Mouse (Mus musculus): ENCODE data around the gene Adcy3.
A peak's percentile ranks its signal among the peaks of the same experiment; 100 is the strongest.
"Not testable (repeated sequence)": the region's sequence is repeated elsewhere in the genome, so short reads cannot be mapped to it uniquely, and the experiment has no call there.

Adcy3 gene

DNA sequence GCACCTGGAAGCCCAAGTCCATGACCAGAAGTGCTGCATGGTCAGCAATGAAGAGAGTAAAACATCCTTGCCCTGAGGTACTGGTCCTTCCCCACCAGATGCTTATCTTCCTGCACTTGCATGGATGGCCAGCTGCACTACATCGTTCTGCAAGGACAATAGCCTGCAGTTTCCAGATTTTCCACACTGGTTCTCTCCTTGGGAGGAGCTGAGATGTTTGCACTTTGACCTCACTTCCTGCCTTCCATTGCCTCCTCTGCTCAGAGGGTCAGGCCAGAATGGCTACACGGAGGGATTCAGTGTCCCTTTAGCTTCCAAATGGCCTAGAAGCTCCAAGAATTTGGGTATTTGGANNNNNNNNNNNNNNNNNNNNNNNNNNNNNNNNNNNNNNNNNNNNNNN lies 51.7 kb downstream of the Adcy3 start:
- no peak for DNase-seq (ENCODE audit: low read depth)

DNA sequence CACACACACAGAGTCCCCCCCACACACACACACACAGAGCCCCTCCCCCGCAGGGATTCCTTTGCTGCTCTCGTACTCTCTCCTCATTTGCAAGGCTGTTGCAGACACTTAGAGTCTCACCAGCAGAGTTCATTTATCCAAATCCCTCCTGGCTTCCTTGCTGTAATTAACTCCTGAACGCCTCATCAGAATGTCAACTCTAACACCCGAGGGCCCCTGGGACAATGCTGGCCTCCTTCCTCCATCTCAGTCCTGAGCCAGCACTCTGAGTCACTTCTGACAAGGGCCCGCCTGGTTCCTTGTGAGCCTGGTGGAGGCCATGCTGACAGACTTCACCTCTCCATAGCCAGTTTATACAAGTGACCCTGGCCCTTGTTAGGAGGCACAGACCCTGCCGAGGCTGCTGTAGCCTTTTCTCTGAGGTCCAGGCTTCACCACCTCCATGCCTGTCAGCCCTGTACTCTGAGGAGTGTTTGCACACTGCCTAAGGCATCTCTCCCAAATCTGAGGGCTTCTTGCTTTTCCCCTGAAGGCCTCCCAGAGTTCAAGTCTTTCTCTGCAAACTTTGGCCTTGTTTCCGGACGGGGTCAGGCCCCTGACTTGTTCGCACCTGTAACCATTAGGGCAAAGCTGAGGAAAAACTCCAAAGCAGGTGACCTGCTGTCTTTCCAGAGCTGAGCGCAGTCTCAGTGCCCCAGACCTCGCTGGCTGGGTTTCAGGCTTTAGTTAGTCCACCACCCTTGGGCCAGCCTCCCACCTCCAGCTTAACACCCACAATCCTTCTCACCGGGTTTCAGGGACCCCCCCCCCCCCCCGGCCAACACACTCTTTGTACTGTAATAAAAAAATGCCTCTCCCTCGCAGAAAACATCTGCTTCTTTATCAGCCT lies 55.5 kb downstream of the Adcy3 start:
- no peak for DNase-seq (ENCODE audit: low read depth)

DNA sequence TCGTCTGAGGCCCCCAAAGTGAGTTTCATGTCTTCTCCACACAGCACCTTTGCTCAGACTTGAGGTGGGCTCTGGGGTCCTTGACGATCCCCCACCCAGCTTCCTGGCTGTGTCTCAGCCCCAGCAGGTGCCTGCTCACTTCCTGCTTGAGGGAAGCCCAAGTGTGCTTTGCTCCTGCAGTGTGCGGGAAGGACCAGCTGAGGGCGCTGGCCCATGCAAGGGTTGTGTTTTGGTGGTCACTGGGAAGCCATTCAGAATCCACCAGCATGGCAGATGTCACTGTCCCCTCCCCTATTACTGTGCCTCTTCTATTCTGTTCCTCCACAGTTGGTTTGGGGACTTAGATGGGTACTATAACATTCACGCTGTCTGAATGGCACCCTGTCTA lies 56.2 kb downstream of the Adcy3 start:
- DNase-seq (ENCODE audit: low read depth) = peak; percentile 29

DNA sequence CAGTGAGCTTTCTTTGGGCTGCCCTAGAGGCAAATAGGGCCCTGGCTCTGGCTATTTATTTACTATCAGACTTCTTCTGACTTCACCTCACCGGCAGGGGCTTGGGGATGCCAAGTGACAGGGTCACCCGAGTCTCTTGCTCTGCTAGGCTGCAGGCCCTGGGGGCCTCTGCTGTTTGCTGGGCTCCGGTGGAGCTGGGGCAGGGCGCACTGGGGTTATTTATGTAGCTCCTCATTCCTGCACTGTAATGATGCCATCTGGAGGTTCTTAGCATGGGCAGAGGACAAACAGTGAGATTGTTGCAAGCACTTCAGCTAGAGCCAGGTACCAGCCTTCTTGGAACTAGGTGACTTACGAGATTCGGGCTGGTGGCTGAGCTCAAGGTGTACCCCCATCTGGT lies 59.6 kb downstream of the Adcy3 start:
- no peak for DNase-seq (ENCODE audit: low read depth)

DNA sequence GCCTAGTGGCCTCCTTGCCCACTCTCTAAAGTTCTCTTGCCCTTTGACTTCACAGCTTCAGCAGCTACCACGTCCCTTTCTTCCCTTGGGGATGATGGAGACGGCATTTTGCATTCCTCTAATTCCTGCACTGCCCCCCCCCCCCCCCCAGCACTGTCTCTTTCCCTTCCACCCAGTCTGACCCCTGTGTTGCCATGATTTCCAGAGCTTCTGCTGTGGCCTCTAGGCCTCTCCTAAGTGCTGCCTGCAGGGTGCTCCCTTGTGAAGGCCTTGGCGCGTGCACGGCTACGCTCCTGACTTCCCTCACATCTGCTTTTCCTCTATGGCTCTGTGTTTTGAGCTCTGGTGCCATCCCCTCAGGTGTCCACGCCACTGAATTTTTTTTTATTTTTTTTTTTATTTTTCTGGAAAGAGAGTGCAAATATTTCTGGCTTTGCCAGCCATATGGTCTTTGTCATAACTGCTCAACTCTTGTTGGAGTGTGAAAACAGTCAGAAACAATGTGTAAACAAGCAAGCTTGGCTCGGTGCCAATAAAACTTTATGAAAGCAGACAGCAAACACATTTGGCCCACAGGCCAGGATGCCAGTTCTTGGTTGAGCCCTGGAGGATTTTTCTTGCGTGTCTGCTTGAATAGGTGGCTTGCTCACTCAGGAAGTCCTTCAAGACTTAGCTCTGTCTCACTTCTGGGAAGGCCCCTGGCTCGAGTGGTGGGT lies 60.3 kb downstream of the Adcy3 start:
- no peak for DNase-seq (ENCODE audit: low read depth)

DNA sequence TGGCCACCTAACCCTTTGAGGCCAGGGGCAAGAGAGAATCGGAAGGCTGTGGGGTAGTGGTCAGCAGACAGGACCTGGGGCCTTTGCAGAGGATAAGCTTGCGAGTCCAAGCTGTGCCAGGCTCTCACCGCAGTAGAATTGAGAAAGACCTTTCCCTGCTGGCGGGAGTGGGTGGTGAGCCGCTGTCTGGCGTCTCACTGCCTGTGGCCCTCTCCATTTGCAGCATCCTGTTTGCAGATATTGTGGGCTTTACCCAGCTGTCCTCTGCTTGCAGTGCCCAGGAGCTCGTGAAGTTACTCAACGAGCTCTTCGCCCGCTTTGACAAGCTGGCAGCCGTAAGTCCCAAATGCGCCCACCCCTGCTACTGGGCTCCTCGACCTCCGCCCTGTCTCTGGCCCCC lies 61.7 kb downstream of the Adcy3 start:
- no peak for DNase-seq (ENCODE audit: low read depth)

DNA sequence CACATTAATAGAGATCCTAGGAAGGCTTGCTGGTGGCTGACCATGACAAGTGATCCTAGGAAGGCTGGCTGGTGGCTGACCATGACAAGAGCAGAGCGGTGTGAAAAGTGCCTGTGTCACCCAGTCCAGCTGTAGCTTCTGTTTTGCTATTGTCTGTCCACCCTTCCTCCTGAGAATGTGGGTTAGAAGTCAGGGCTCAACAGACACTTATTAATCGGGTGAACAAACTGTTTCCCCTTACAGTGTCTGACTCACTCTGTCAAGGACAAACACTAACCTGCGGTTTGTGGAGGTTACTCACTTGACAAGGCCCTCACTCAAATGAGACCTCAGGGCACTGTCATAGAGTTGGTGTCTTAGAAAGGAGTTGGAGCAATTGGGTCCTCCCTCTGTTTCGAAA lies 65.8 kb downstream of the Adcy3 start:
- no peak for DNase-seq (ENCODE audit: low read depth)

DNA sequence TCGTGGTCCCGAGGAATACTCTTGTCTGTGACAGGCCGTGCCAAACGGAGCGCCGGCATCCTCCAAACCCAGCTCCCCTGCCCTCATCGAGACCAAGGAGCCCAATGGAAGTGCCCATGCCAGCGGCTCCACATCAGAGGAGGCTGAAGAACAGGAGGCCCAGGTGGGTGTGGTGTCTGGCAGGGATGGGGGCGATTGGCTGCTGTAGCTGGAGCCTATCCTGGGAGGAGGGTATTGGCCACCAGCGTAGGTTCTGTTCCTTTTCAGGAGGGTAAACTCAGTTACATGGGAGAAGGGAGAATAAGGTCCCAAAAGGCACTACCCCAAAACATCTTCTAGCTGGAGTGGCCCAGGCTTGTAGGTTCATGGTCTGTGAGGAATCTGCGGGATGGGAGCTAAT lies 66.4 kb downstream of the Adcy3 start:
- no peak for DNase-seq (ENCODE audit: low read depth)

DNA sequence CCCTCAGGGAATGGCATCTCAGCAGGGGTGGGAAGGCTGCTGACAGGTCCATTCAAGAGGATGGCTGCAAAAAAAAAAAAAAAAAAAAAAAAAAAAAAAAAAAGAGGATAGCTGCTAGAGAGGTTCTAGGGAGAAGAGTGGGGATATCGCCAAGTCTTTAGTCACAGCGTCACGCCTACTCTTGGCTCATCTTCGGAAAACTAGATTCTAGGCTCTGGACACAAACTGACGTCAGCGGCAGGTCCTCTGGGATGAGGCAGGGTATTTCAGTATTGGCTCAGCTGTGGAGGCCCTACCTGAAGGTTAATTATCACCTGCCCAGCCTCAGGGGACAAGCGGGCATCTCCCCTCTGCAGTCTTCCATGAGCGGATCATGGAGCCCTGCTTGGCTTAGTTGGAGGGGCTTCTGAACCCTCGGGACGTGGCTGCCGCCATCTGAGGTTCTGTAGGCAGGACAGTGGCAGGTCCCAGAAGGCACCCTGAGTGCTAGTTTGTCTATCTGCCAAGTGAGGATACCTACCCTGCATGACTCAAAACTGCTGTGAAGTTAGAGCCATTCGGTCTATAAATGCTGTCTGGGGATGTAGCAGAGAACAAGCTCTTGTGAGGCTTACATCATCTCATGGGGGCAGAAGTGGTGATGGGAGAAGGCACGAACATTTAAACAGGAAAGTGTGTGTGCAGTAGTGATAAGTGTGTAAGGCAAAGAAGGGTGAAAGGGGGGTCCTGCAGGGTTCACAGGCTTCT lies 68.7 kb downstream of the Adcy3 start:
- no peak for DNase-seq (ENCODE audit: low read depth)

DNA sequence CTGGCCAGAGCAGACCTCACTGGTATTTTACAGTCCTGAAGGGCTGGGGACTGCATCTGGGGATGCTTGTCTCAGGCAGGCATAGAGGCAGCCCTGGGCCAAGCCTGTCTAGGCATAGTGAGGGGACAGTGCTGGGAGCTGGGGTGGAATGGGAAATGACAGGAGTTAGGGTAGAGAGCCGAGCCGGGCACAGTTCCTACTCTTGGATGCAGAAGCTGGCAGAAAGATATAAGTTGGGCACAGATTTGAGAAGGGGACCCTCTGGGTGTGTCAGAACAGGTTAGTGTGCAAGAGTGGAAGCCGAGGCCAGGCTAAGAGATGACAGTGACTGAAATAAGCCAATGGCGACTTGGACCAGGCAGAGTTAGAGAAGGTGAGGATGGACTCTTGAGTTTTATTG lies 69.3 kb downstream of the Adcy3 start:
- no peak for DNase-seq (ENCODE audit: low read depth)

DNA sequence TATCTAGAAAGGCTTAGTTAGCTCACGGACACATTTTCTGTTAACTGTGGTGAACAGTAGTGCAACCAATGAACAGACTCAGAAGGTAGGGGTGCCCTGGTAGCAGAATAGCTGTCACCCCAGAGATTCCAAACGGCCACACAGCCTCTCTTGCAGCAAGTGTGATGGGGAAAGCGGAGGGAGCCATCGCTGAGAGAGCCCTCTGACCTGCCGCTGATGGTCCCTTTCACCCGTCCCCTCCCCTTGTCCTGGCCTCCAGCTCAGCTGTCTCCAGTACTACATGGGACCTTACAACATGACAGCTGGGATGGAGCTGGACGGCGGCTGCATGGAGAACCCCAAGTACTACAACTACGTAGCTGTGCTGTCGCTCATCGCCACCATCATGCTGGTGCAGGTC lies 73.2 kb downstream of the Adcy3 start:
- no peak for DNase-seq (ENCODE audit: low read depth)

DNA sequence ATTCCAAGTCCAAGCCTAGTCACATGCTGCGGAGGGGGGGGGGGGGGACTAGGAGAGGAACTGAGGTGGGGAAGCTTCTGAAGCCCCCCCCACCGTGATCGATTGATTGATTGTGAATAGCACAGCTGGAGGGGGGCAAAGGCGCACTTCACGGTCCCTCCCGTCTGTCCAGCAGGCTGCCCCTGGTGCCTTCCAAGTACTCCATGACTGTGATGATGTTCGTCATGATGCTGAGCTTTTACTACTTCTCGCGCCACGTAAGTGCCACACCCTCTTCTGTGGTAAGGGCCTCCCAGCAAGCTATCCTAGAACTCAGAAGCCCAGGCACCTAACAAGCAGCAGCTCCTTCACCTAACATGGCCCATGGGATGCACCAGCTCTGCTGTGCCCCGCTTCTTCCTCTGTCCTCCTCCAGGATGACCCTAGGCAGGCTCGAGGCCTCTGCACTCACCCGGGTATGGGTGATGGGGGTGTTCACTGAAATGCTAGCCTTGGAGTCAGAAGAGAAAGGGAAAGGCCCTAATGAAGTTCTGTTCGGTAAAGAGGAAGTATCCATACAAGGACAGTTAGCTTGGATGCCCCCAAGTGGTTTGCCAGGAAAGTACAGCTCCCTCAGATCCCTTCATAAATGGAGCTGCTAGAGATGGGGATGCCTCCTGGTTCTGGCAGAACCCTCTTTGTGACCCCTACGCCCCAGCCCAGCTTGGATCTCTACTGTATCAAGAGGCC lies 75.7 kb downstream of the Adcy3 start:
- DNase-seq (ENCODE audit: low read depth) = peak; percentile 56

DNA sequence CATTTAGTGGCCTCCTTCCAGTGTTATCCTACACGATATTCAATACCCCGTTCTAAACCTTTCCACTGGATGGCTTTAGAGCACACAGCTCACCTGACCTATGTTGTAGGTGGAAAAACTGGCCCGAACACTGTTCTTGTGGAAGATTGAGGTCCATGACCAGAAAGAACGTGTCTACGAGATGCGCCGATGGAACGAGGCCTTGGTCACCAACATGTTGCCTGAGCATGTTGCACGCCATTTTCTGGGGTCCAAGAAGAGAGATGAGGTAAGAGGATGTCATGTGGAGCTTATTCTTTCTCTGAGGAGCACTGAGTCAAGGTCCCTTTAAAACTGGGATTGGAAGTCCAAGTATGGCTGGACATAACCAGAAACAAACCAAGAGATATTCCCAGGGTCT lies 76.3 kb downstream of the Adcy3 start:
- no peak for DNase-seq (ENCODE audit: low read depth)

DNA sequence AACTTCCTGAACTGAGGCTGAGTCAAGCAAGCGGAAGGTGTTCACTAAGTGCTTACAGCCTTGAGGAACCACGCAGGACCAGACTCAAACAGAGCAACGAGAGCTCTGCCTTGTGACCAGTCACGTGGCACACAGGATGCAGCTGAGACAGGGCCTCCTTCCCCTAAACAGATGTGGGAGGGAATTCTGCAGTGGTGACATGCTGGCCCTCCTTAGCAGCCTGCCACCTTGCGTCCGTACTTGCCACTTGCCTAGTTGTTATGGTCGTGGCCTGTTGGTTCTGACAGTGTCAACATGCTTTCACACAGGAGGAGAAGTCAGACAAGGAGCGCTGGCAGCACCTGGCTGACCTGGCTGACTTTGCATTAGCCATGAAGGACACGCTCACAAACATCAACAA lies 78.3 kb downstream of the Adcy3 start:
- no peak for DNase-seq (ENCODE audit: low read depth)

DNA sequence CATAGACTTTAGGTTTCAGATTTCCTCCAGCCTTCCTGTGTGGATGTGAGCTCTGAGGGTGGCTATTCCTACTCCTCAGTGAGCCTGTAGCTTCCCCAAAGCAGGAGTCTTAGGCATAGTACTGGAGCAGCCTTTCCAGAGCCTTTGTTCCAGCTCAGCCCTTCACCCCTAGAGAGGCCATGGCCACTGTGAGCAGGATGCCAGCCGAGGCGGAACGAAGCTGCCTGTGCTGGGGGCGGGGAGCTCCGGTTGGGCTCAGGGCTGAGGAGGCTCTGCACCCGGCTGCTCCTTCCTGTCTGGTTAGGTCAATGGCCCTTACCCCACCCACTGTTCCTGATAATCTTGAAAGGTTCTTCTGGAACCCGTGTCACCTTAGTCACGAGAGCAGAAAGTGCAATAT lies 80.0 kb downstream of the Adcy3 start:
- no peak for DNase-seq (ENCODE audit: low read depth)

DNA sequence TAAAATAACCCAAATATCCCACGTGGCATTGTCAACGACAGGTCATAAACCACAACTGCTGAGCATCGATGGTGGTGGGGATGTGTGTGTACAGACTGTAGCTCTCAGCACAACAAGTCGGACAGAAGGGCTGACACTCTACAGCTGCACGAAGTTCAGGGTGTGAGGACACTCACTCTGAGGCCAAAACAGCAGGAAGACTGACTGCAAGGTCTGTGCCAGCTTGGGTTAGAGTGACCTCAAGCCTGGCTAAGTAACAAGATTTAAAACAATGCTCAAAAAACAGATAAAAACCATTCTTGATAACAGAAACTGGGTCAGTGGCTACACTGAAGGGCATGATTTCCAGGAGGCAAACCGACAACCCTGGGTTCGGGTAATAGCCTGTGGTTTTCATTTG lies 97.3 kb downstream of the Adcy3 start:
- DNase-seq (ENCODE audit: low read depth) = no peak

DNA sequence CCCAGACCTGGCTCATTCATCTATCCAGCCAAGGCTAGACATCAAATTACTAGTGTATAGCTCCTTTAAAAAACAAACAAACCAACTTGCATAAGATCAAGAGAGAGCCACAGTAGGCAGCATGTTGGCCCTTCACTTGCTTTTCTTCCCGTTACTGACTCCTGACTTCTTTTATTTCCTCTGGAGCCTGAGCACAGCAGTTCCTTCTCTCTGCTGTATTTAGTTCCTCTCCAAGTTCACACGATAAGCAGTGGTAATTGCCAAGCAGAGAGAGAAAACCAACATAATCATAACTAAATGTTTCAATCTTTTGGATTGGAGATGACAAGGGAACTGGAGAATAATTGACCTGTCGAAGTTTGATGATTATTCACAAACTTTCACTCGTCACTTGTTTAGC lies 99.9 kb downstream of the Adcy3 start:
- DNase-seq (ENCODE audit: low read depth) = peak; percentile 8

DNA sequence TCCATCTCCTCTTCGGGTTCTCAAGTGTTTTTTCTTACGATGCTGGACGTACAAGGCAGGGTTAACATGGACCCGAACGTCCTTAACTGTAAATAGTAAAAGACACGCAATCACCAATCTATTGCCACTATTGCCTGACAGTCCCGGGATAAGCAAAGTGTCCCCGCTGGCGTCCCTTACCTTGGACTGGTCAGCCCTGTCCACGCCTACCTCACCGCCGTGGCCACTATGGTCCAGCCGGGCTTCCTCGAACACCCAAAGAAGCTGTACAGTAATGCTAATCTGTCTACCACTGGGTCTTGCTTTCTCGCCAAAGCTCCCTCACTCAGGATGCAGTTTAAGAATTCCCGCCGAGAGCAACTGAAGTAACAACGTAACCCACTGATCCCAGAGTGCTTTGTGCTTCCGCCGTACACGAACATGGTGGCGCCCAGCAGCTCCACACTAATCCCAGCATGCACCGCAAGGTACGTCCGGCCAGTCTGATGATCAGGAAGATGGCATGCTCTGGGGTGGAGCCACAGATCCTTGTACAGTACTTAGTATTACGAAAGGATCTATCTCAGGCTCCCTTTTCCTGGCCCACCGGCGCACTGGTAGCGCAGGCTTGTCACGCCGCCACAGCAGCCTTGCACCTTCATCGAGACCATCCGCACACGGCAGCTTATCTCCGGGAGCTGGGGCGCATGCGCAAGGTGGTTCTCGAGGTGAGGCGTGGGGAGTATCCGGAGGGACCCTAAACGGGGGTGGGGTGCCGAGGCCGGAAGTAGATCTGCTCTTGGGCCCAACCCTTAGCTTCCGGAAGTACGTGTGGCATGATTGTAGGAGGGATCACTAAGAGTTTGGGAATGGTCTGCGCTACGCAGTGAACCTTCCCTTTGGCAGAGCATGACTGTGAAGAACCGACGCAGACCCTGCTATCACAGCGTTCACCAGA lies 100.9 kb downstream of the Adcy3 start, which contains the start of the genes Ptrhd1 and Cenpo:
TSS of gene Ptrhd1 (plus strand) at position 456 of the 937 bp plus-strand sequence.
TSS of gene Cenpo (minus strand) at position 723 of the 937 bp plus-strand sequence.
- DNase-seq (ENCODE audit: low read depth) = peak; percentile 98

DNA sequence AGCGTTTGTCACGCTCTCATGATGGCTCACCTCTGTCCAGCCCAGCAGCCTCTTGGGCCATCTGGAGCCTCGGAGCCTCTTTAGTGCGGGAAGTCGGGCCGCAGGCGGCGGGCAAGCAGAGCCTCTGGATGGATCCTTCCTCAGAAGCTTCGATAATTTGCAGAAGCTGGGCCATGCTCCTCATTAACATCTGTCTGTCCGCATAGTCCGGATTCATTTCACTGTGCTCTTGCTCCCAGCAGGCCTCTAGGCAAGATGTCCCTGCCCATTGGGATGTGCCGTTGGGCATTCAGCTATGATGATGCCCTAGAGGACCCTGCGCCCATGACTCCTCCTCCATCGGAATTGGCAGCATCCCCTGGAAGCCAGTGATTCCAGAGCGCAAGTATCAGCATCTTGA lies 104.6 kb downstream of the Adcy3 start:
- DNase-seq (ENCODE audit: low read depth) = no peak

DNA sequence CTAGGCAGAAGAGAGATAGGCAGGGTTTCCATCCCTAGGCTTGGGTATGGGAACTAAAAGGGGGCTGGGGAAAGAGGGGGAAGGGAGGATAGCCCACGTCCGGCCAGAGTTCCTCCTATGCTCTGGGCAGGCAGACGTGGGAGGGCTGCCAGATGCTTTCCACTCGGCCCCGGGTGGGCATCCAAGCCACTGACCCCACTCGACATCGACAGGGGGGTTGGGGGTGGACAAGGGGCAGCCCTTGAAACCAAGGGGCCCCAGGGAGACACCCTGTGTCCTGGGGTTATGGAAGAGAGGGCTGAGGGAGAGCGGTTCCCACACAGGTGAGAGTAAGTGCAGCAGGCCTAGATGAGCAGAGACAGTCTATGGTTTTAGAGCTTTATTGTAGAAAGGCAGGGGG lies 107.4 kb downstream of the Adcy3 start:
- DNase-seq (ENCODE audit: low read depth) = not testable (repeated sequence)

DNA sequence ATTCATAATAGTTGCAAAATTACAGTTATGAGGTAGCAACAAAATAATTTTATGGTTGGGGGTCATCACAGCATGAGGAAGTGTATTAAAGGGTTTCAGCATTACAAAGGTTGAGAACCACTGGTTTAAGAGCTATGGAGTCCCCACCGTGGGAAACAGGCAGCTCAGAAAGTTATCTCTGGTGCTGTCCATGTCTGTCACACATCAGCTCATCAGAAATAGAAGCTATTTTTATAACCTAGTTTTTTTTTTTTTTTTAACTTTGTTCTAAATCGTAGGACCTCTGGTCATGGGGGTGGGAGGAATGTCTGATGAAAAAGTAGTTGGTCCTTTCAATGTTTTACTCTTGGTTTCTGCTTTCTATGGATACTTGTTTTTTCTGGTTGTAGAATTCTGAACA lies 110.9 kb downstream of the Adcy3 start:
- DNase-seq (ENCODE audit: low read depth) = no peak
